Mouse (Mus musculus): ENCODE results near the gene Hpse2.

DNA sequence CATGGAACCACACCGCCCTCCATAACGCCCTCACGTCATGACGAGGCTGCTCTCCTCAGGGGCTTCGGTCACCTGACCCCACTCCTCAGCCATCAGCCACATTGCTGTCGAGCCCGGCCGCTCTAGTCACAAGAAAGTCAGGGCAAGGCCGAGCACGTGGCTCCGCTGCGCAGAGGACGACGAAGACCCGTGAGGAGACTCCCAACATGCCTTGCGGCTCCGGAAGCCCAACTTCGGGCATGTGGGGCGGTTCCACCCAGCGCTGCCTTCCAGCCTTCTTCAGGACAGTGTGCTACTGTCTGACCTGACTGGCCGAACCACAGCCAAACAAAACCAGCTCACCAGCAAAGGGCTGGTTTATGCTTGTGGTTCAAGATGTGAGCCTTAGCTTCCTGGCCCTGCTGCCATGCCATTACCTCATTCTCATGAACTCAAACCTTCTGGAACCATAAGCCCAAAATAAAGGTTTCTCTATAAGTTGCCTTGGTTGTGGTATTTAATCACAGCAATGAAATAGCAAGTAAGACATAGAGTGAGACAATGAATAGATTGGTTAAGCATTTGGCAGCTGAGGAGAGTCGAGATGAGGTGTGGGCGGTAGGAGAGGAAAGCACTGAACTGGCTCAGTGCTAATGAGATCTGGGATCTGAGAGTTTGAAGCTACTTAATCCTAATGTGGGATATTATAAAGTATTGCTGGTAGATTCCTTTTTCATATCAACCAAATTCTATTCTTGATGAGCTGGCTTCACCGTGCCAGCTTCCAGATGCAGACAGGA is 39.5 kb upstream of the Hpse2 start:
- TF ChIP-seq POLR2A (IDR thresholded peaks at IDR 0.05; ENCODE audit: borderline replicate concordance, extremely low read depth, low read depth, low read length) (no peak), CTCF (IDR thresholded peaks at IDR 0.05; ENCODE audit: insufficient read depth, low read length) (no peak)
